Mouse (Mus musculus) neural tube, embryonic 15.5 days (tissue): ENCODE measurements around the gene Clip4. TPM values are rescaled to one million over a fixed set of nuclear protein-coding genes. Genes with fewer than 3 reads are reported as not detected.

Experiments used
- ATAC-seq: fragments of 200-750 bp; cut with Nextera tagmentation; 2 replicates; pipeline ENCODE4 v1.8.0; 2017; ENCODE audit warnings: mild to moderate bottlenecking, moderate TSS enrichment, moderate library complexity; ENCODE audit not compliant: low FRiP score
- H3K27ac ChIP-seq: fragments of 300-500 bp; sonication (generic); replicated peaks from 2 replicates; pipeline ENCODE4 v1.5.1; 2015; ENCODE audit warnings: mild to moderate bottlenecking, inconsistent platforms
- H3K27me3 ChIP-seq: fragments of 300-500 bp; sonication (generic); replicated peaks from 2 replicates; pipeline ENCODE4 v1.6.1; 2015; ENCODE audit warnings: inconsistent platforms
- H3K36me3 ChIP-seq: fragments of 300-500 bp; sonication (generic); 2 replicates; pipeline ENCODE4 v1.6.1; 2015; ENCODE audit warnings: inconsistent platforms
- H3K4me1 ChIP-seq: fragments of 300-500 bp; sonication (generic); 2 replicates; pipeline ENCODE4 v1.6.1; 2015; ENCODE audit warnings: inconsistent platforms
- H3K4me2 ChIP-seq: fragments of 300-500 bp; sonication (generic); 2 replicates; pipeline ENCODE4 v1.6.1; 2015; ENCODE audit warnings: inconsistent platforms, mild to moderate bottlenecking, moderate library complexity
- H3K4me3 ChIP-seq: fragments of 300-500 bp; sonication (generic); replicated peaks from 2 replicates; pipeline ENCODE4 v1.5.1; 2015; ENCODE audit warnings: mild to moderate bottlenecking, inconsistent platforms
- H3K9ac ChIP-seq: fragments of 300-500 bp; sonication (generic); replicated peaks from 2 replicates; pipeline ENCODE4 v1.6.1; 2015; ENCODE audit warnings: mild to moderate bottlenecking, inconsistent platforms
- H3K9me3 ChIP-seq: fragments of 300-500 bp; sonication (generic); replicated peaks from 2 replicates; pipeline ENCODE4 v1.6.1; 2016; ENCODE audit warnings: inconsistent platforms
- WGBS: fragments of 180-500 bp; shearing (Covaris S2); methylation state at CpG from one replicate; pipeline ENCODE4 v1.1.7; 2015; ENCODE audit warnings: mixed read lengths; 5-methylcytosine and 5-hydroxymethylcytosine counted together
- polyA plus RNA-seq: library from polyadenylated mRNA; unstranded; fragments of >200 nt; fragmentation: Nextera tagmentation; extraction: Ambion mirVana; gene quantifications from 2 replicates; pipeline ENCODE4 v1.2.1, GENCODE M21; 2015

Gene Clip4
- polyA plus RNA-seq, 1 experiment from 2014 or later, result 18.1 TPM

DNA sequence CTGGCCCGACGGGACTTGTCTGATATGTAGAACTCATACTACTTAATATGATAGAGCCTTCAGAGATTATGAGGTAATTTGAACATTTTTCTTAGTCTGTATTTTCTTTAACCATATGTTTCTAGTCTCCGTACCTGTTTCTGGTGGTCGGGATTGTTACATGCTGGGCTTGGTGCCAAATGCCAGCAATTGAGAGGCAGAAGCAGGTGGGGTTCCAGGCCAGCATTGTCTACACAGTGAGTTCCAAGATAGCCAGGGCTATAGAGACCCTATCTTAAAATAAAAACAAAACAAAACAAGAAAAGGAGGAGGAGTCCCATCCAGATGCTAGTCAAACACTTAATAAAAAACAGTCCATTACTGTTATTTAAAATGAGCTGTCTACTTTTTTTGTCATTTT is 23.3 kb downstream of the Clip4 start:
- Histone ChIP-seq H3K27ac (no peak overlapping the region), H3K4me1 (0 out of 2 replicates have a peak, but pooled peaks cover 2% of the 10 kb centered on the region), H3K27me3 (no peaks in the 10 kb centered on the region), H3K4me3 (no peak overlapping the region), H3K36me3 (peaks cover 33% of the 10 kb centered on the region), H3K4me2 (no peak overlapping the region), H3K9ac (no peak overlapping the region), H3K9me3 (no peaks in the 10 kb centered on the region)
- 87% methylated on average over 4 of the region's 4 CpGs for WGBS
- no peak for ATAC-seq

GRCm38 (mm10) chr17:71795521-71796205 is 27.4 kb downstream of the Clip4 start:
- Histone ChIP-seq H3K9me3 (no peaks in the 10 kb centered on the region), H3K27me3 (no peaks in the 10 kb centered on the region), H3K4me2 (no peak overlapping the region), H3K4me3 (no peak overlapping the region), H3K36me3 (peaks cover 42% of the 10 kb centered on the region), H3K4me1 (no peaks in the 10 kb centered on the region), H3K9ac (no peak overlapping the region), H3K27ac (no peak overlapping the region)
- 91% methylated on average over 15 of the region's 15 CpGs for WGBS
- no peak for ATAC-seq

- 87% methylated on average over 6 of the region's 6 CpGs for WGBS
- no peak overlapping the region for H3K9ac ChIP-seq
- no peaks in the 10 kb centered on the region for H3K27me3 ChIP-seq
- no peak for ATAC-seq
- no peak overlapping the region for H3K4me3 ChIP-seq
- no peaks in the 10 kb centered on the region for H3K4me1 ChIP-seq
- no peaks in the 10 kb centered on the region for H3K9me3 ChIP-seq
- H3K27ac ChIP-seq, result no peak overlapping the region
- peaks cover 56% of the 10 kb centered on the region for H3K36me3 ChIP-seq
- H3K4me2 ChIP-seq, result no peak overlapping the region
Observed at GRCm38 (mm10) chr17:71803456-71803855, 35.2 kb downstream of the Clip4 start.

GRCm38 (mm10) chr17:71803876-71804275 is 35.6 kb downstream of the Clip4 start:
- H3K4me3 ChIP-seq, result no peak overlapping the region
- no peak overlapping the region for H3K4me2 ChIP-seq
- H3K27me3 ChIP-seq, result no peaks in the 10 kb centered on the region
- no peaks in the 10 kb centered on the region for H3K4me1 ChIP-seq
- no peak for ATAC-seq
- no peak overlapping the region for H3K27ac ChIP-seq
- 92% methylated on average over 4 of the region's 4 CpGs for WGBS
- peaks cover 53% of the 10 kb centered on the region for H3K36me3 ChIP-seq
- no peak overlapping the region for H3K9ac ChIP-seq
- no peaks in the 10 kb centered on the region for H3K9me3 ChIP-seq

- Histone ChIP-seq H3K4me2 (no peak overlapping the region), H3K36me3 (peaks cover 27% of the 10 kb centered on the region), H3K27me3 (no peaks in the 10 kb centered on the region), H3K27ac (no peak overlapping the region), H3K9ac (no peak overlapping the region), H3K4me1 (no peaks in the 10 kb centered on the region), H3K9me3 (no peaks in the 10 kb centered on the region), H3K4me3 (no peak overlapping the region)
- no peak for ATAC-seq
- 61% methylated on average over 8 of the region's 8 CpGs for WGBS
Observed at GRCm38 (mm10) chr17:71811070-71811469, 42.8 kb downstream of the Clip4 start.

- no peak for ATAC-seq
- Histone ChIP-seq H3K9me3 (no peaks in the 10 kb centered on the region), H3K9ac (no peak overlapping the region), H3K27me3 (no peaks in the 10 kb centered on the region), H3K4me3 (no peak overlapping the region), H3K4me1 (no peaks in the 10 kb centered on the region), H3K4me2 (no peak overlapping the region), H3K27ac (0 out of 2 replicates have a peak overlapping the region, but pooled peaks have one; percentile 51), H3K36me3 (peaks cover 19% of the 10 kb centered on the region)
- 44% methylated on average over 8 of the region's 8 CpGs for WGBS
Observed at GRCm38 (mm10) chr17:71816136-71816864, 48.0 kb downstream of the Clip4 start.

DNA sequence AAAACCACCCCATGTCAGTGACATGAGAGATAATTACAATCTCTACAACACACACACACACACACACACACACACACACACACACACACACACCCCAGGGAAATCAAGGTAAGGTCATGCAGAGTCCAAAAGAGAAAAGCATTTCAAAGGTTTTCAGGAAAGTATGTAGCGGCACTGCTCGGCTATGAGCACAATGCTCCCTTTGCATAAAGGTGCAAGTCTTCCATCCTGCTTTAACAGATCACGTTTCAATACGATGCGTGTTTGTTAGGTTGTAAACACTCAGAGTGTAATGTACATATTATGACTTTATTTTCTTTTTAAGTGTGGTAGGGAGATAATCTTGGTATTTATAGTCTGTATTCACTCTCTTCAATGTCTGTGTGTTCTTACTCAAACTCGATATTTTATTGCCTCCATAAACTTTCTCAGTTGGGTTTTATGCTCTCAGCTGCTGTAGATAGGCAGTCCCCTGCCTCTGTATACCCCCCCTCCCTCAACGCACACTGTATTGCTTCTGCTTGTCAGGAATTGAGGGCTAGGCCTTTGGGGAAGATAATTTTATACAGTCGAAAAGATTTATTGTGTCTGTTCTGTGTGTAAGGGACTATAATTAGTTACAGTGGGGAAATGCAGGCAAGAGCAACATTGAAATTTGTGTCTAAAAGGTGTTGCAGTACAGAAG is 55.5 kb downstream of the Clip4 start:
- Histone ChIP-seq H3K36me3 (peaks cover 20% of the 10 kb centered on the region), H3K4me1 (peaks cover 13% of the 10 kb centered on the region), H3K9me3 (no peaks in the 10 kb centered on the region), H3K27me3 (no peaks in the 10 kb centered on the region), H3K27ac (no peak overlapping the region), H3K4me2 (no peak overlapping the region), H3K9ac (no peak overlapping the region), H3K4me3 (no peak overlapping the region)
- WGBS, result 29% methylated on average over 8 of the region's 8 CpGs
- peak; percentile 76 for ATAC-seq

- H3K4me2 ChIP-seq, result no peak overlapping the region
- no peak overlapping the region for H3K9ac ChIP-seq
- H3K9me3 ChIP-seq, result no peaks in the 10 kb centered on the region
- no peak for ATAC-seq
- H3K27ac ChIP-seq, result no peak overlapping the region
- H3K27me3 ChIP-seq, result no peaks in the 10 kb centered on the region
- no peak overlapping the region for H3K4me3 ChIP-seq
- H3K36me3 ChIP-seq, result peaks cover 36% of the 10 kb centered on the region
- 93% methylated on average over 3 of the region's 3 CpGs for WGBS
- peaks cover 13% of the 10 kb centered on the region for H3K4me1 ChIP-seq
Observed at GRCm38 (mm10) chr17:71826603-71827002, 58.3 kb downstream of the Clip4 start.

DNA sequence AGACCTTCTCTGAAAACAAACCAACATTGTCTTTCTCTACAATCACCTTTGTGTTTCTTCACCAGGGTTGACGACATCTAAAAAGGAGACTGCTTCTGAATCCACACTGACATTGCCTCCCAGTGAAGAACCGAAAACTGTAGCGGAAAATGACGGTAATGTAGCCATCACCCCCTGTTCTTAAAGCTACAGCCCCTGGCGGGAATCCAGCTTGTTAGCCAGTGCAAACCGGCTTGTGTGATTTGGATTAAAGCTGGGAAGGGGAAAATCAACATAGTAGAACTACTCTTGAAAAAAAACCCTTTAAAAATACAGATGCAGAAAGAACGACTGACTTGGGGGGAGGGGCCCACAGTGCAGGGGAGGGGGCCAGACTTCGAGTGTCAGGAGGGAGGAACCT is 59.4 kb downstream of the Clip4 start:
- Histone ChIP-seq H3K9me3 (no peaks in the 10 kb centered on the region), H3K27me3 (no peaks in the 10 kb centered on the region), H3K4me2 (no peak overlapping the region), H3K9ac (no peak overlapping the region), H3K36me3 (peaks cover 42% of the 10 kb centered on the region), H3K4me1 (peaks cover 13% of the 10 kb centered on the region), H3K4me3 (no peak overlapping the region), H3K27ac (no peak overlapping the region)
- 77% methylated on average over 8 of the region's 8 CpGs for whole genome bisulfite sequencing
- ATAC-seq, result no peak

- peaks cover 42% of the 10 kb centered on the region for H3K36me3 ChIP-seq
- no peak overlapping the region for H3K27ac ChIP-seq
- H3K27me3 ChIP-seq, result no peaks in the 10 kb centered on the region
- no peak for ATAC-seq
- H3K9ac ChIP-seq, result no peak overlapping the region
- H3K9me3 ChIP-seq, result no peaks in the 10 kb centered on the region
- WGBS, result 69% methylated on average over 12 of the region's 12 CpGs
- H3K4me2 ChIP-seq, result no peak overlapping the region
- peaks cover 7% of the 10 kb centered on the region for H3K4me1 ChIP-seq
- no peak overlapping the region for H3K4me3 ChIP-seq
Observed at GRCm38 (mm10) chr17:71828647-71829414, 60.6 kb downstream of the Clip4 start.

DNA sequence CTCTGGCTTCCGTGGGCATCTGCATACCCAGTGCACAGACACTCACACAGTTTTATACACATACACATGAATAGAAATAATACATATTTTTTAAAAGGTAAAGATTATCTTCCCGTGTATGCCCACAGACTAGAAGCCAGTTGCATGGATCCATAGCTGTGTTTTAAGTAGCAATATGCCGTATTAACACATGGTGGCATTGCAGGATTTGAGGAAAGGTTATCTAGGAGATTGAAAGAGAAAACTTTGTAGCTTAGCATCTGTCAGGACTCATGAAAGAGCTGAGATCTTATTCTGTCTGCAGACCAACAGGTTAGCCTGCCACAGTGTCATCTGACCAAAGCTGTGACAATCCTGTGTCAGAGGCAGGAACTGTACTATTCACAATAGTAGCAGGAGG is 63.7 kb downstream of the Clip4 start:
- Histone ChIP-seq H3K9ac (no peak overlapping the region), H3K4me2 (no peak overlapping the region), H3K36me3 (peaks cover 35% of the 10 kb centered on the region), H3K27me3 (no peaks in the 10 kb centered on the region), H3K4me1 (no peaks in the 10 kb centered on the region), H3K9me3 (no peaks in the 10 kb centered on the region), H3K27ac (no peak overlapping the region), H3K4me3 (no peak overlapping the region)
- WGBS, result 94% methylated on average over 3 of the region's 3 CpGs
- ATAC-seq, result no peak
